Mouse (Mus musculus) retina, postnatal 7 days (tissue): ENCODE data around the gene Vmn2r66.

Experiments
- DNase-seq: peaks from one replicate; pipeline ENCODE4 v3.0.0-alpha.2; 2012; ENCODE audit warnings: low read depth, low spot score

The Vmn2r66 gene

DNA sequence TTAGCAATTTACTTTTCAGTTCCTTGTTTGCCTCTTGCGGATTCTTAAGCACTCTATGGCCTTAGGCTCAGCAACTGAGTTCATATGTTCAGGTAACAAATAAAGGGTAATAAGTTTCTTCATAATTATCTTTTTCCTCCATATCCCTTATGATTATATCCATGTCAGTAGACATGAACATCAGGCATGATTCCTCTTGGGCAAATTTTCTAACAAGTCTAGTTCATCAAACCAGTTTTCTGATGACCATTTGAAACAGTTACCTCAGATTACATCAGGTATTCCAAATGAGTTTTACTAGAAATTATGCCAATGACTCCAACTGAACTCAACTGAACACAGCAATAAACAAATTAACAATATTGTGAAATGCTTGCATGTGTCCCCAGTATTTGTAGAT, at the start of gene Vmn2r66:
Gene Vmn2r66 (minus strand): TSS at position 101 of the 400 bp plus-strand sequence.
- no peak for DNase-seq

DNA sequence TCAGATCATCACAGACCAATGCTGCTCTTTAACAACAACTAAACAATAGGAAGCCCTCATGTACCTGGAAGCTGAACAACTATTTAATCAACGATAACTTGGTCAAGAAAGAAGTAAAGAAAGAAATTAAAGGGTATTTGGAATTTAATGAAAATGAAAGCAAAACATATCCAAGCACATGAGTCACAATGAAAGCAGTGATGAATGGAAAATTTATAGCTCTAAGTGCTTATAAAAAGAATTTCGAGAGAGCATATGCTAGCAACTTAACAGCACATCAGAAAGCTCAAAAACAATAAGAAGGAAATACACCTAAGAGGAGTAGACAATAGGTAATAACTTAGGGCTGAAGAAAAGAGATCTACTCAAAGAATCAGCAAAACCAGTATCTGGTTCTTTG, 15.4 kb downstream of the Vmn2r66 start:
- DNase-seq, result no peak

DNA sequence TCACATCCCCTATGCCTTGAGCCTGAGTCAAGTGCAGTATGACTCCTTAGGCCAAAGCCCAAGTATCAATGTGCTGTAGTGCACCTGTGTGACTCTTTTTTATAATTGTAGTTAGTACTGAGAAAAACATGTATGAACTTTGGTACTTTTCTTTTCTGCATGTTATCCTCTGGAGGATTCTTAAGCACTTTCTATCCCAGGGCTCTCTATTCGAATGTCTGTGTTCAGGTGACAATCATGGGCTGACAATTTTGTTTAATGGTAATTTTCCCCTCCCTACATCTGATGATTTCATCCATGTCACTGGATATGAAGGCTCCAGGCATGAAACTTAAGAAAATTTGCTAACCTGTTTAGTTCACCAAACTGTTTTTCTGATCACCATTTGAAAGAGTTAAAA, 48.1 kb downstream of the Vmn2r66 start, which contains the start of gene Vmn2r65:
Gene Vmn2r65 (minus strand): TSS at position 101 of the 400 bp plus-strand sequence.
- DNase-seq, result no peak
